Mouse (Mus musculus): Measurements from ENCODE around the gene Procr. TPM values are rescaled to one million over a fixed set of nuclear protein-coding genes. Genes with fewer than 3 reads are reported as not detected.
"Not testable (repeated sequence)": the region's sequence is repeated elsewhere in the genome, so short reads cannot be mapped to it uniquely, and the experiment has no call there.

Procr gene
- polyA plus RNA-seq, 1 experiment, result 0.06 TPM

GRCm38 (mm10) chr2:155726302-155726701 is 24.6 kb upstream of the Procr start:
- no peaks in the 10 kb centered on the region for H3K27me3 ChIP-seq (ENCODE audit: control insufficient read depth)
- TF ChIP-seq TAL1 (IDR thresholded peaks at IDR 0.05; ENCODE audit: low read length), result no peak
- TF ChIP-seq GATA1 (IDR thresholded peaks at IDR 0.05; ENCODE audit: low read length), result no peak
- H3K4me1 ChIP-seq (ENCODE audit: control insufficient read depth), result peaks cover 18% of the 10 kb centered on the region
- H3K4me3 ChIP-seq (replicated peaks), result no peak overlapping the region
- H3K36me3 ChIP-seq (ENCODE audit: control insufficient read depth), result peaks cover 6% of the 10 kb centered on the region
- H3K9me3 ChIP-seq (ENCODE audit: control insufficient read depth, low read length), result no peaks in the 10 kb centered on the region

DNA sequence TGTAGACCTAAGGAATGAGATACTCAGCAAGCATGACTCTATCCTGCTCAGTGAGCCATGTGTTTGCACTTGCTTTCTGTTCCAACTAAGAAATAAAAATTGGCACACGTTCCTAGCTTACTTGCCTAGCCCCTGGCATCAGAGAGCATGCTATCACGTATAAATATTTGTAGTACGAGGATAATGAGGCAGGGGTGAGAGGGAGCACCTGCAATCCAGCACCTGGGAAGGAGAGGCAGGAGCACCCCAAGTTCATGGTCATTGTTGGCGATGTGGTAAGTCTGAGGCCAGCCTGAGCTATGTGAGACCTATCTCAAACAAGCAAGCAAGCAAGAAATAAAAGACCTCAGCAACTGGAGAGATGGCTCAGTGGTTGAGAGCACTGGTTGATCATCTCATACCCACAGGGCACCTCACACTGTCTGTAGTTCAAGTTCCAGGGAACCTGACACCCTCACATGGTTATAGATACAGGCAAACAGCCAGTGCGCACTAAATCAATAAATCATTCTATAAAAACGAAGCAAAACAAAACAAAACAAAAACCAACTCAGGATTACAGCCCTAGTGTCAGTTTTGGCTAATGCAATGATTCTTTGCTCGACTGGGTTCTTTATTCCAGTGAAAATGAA is 23.0 kb upstream of the Procr start:
- peaks cover 23% of the 10 kb centered on the region for H3K4me1 ChIP-seq (ENCODE audit: control insufficient read depth)
- no peaks in the 10 kb centered on the region for H3K9me3 ChIP-seq (ENCODE audit: control insufficient read depth, low read length)
- peaks cover 2% of the 10 kb centered on the region; the same call in 1 of the 2 replicates for H3K36me3 ChIP-seq (ENCODE audit: control insufficient read depth)
- TF ChIP-seq GATA1 (IDR thresholded peaks at IDR 0.05; ENCODE audit: low read length), result no peak
- TF ChIP-seq TAL1 (IDR thresholded peaks at IDR 0.05; ENCODE audit: low read length), result no peak
- no peaks in the 10 kb centered on the region for H3K27me3 ChIP-seq (ENCODE audit: control insufficient read depth)
- no peak overlapping the region for H3K4me3 ChIP-seq (replicated peaks)

GRCm38 (mm10) chr2:155728742-155729141 is 22.2 kb upstream of the Procr start:
- no peak for TF ChIP-seq GATA1 (IDR thresholded peaks at IDR 0.05; ENCODE audit: low read length)
- Histone ChIP-seq H3K9me3 (ENCODE audit: control insufficient read depth, low read length) (no peaks in the 10 kb centered on the region), H3K4me1 (ENCODE audit: control insufficient read depth) (peaks cover 23% of the 10 kb centered on the region), H3K36me3 (ENCODE audit: control insufficient read depth) (0 out of 2 replicates have a peak, but pooled peaks cover 2% of the 10 kb centered on the region), H3K27me3 (ENCODE audit: control insufficient read depth) (no peaks in the 10 kb centered on the region), H3K4me3 (replicated peaks) (peak overlapping the region; percentile 74)

GRCm38 (mm10) chr2:155729158-155729645 is 21.7 kb upstream of the Procr start, which contains the start of gene Edem2:
TSS of gene Edem2 (minus strand) at chr2:155729475.
- no peak for TF ChIP-seq GATA1 (IDR thresholded peaks at IDR 0.05; ENCODE audit: low read length)
- no peak for TF ChIP-seq TAL1 (IDR thresholded peaks at IDR 0.05; ENCODE audit: low read length)
- H3K4me3 ChIP-seq (replicated peaks), result peak within 1 kb of the TSS; percentile 74
- peaks cover 23% of the 10 kb centered on the region for H3K4me1 ChIP-seq (ENCODE audit: control insufficient read depth)
- no peaks in the 10 kb centered on the region for H3K9me3 ChIP-seq (ENCODE audit: control insufficient read depth, low read length)
- no peaks in the 10 kb centered on the region for H3K27me3 ChIP-seq (ENCODE audit: control insufficient read depth)
- 0 out of 2 replicates have a peak, but pooled peaks cover 2% of the 10 kb centered on the region for H3K36me3 ChIP-seq (ENCODE audit: control insufficient read depth)

- TF ChIP-seq TAL1 (IDR thresholded peaks at IDR 0.05; ENCODE audit: low read length), result no peak
- no peak for TF ChIP-seq GATA1 (IDR thresholded peaks at IDR 0.05; ENCODE audit: low read length)
- Histone ChIP-seq H3K9me3 (ENCODE audit: control insufficient read depth, low read length) (no peaks in the 10 kb centered on the region), H3K36me3 (ENCODE audit: control insufficient read depth) (no peaks in the 10 kb centered on the region), H3K27me3 (ENCODE audit: control insufficient read depth) (no peaks in the 10 kb centered on the region), H3K4me3 (replicated peaks) (no peak overlapping the region), H3K4me1 (ENCODE audit: control insufficient read depth) (peaks cover 5% of the 10 kb centered on the region)
These were observed 15.8 kb upstream of the Procr start for GRCm38 (mm10) chr2:155735080-155735479.

DNA sequence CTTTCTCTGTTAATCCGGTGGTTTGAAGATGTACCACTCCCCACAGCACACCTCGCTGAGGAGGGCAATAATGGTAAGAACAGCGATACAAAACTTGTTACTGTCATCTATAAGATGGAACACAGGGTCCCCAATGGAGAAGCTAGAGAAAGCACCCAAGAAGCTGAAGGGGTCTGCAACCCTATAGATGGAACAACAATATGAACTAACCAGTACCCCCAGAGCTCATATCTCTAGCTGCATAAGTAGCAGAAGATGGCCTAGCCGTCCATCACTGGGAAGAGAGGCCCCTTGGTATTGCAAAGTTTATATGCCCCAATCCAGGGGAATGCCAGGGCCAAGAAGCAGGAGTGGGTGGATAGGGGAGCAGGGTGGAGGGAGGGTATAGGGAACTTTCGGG is 15.2 kb upstream of the Procr start, which contains the start of gene Gm17581:
Gm17581 (minus strand) TSS at position 101 of the 400 bp plus-strand sequence.
- H3K4me3 ChIP-seq (replicated peaks); H3K9me3 ChIP-seq (ENCODE audit: control insufficient read depth, low read length); H3K27me3 ChIP-seq (ENCODE audit: control insufficient read depth); H3K36me3 ChIP-seq (ENCODE audit: control insufficient read depth); H3K4me1 ChIP-seq (ENCODE audit: control insufficient read depth): not testable (repeated sequence)

- Histone ChIP-seq H3K27me3 (ENCODE audit: control insufficient read depth) (no peaks in the 10 kb centered on the region), H3K4me1 (ENCODE audit: control insufficient read depth) (no peaks in the 10 kb centered on the region), H3K9me3 (ENCODE audit: control insufficient read depth, low read length) (no peaks in the 10 kb centered on the region), H3K4me3 (replicated peaks) (no peak overlapping the region), H3K36me3 (ENCODE audit: control insufficient read depth) (no peaks in the 10 kb centered on the region)
- TF ChIP-seq GATA1 (IDR thresholded peaks at IDR 0.05; ENCODE audit: low read length) (no peak), TAL1 (IDR thresholded peaks at IDR 0.05; ENCODE audit: low read length) (no peak)
These were observed 14.0 kb upstream of the Procr start for GRCm38 (mm10) chr2:155736936-155737335.

DNA sequence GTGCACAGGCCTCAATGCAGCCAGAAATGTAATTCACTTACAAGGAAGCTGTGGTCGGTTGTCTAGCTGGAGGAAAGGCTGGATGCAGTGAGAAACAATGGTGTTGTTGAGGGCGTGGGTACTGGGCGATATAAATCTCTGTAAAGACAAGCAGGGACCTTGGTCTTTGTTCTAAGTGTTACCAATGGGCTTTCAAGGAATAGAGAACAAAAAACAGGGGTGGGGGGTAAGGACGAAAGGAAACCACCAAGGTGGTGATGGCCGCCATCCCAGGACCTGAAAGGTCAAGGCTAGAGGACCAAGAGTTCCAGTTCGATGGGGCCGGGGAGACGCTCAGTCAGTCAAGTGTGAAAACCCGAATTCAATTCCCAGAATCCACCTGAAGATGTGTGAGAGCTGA is 13.1 kb upstream of the Procr start:
- no peaks in the 10 kb centered on the region for H3K9me3 ChIP-seq (ENCODE audit: control insufficient read depth, low read length)
- peaks cover 6% of the 10 kb centered on the region for H3K4me1 ChIP-seq (ENCODE audit: control insufficient read depth)
- no peak overlapping the region for H3K4me3 ChIP-seq (replicated peaks)
- no peak for TF ChIP-seq TAL1 (IDR thresholded peaks at IDR 0.05; ENCODE audit: low read length)
- H3K36me3 ChIP-seq (ENCODE audit: control insufficient read depth), result no peaks in the 10 kb centered on the region
- H3K27me3 ChIP-seq (ENCODE audit: control insufficient read depth), result peaks cover 8% of the 10 kb centered on the region

- TF ChIP-seq GATA1 (IDR thresholded peaks at IDR 0.05; ENCODE audit: low read length) (no peak), TAL1 (IDR thresholded peaks at IDR 0.05; ENCODE audit: low read length) (no peak)
- Histone ChIP-seq H3K27me3 (ENCODE audit: control insufficient read depth) (peaks cover 37% of the 10 kb centered on the region), H3K36me3 (ENCODE audit: control insufficient read depth) (no peaks in the 10 kb centered on the region), H3K4me3 (replicated peaks) (no peak overlapping the region), H3K9me3 (ENCODE audit: control insufficient read depth, low read length) (no peaks in the 10 kb centered on the region), H3K4me1 (ENCODE audit: control insufficient read depth) (peaks cover 10% of the 10 kb centered on the region)
These were observed 8.7 kb upstream of the Procr start for GRCm38 (mm10) chr2:155742211-155742610.

GRCm38 (mm10) chr2:155742931-155743337 is 8.0 kb upstream of the Procr start:
- H3K36me3 ChIP-seq (ENCODE audit: control insufficient read depth), result no peaks in the 10 kb centered on the region
- peaks cover 37% of the 10 kb centered on the region for H3K27me3 ChIP-seq (ENCODE audit: control insufficient read depth)
- H3K9me3 ChIP-seq (ENCODE audit: control insufficient read depth, low read length), result no peaks in the 10 kb centered on the region
- TF ChIP-seq TAL1 (IDR thresholded peaks at IDR 0.05; ENCODE audit: low read length), result no peak
- no peak for TF ChIP-seq GATA1 (IDR thresholded peaks at IDR 0.05; ENCODE audit: low read length)
- H3K4me1 ChIP-seq (ENCODE audit: control insufficient read depth), result peaks cover 10% of the 10 kb centered on the region
- no peak overlapping the region for H3K4me3 ChIP-seq (replicated peaks)
